Mouse (Mus musculus) limb, embryonic 10.5 days (tissue): ENCODE results near the gene Popdc2. TPM values are rescaled to one million over a fixed set of nuclear protein-coding genes. Genes with fewer than 3 reads are reported as not detected.
A peak's percentile ranks its signal among the peaks of the same experiment; 100 is the strongest.

ENCODE experiments used
- DNase-seq: peaks from one replicate; pipeline ENCODE4 v3.0.0-alpha.2; 2017; ENCODE audit warnings: low spot score
- H3K27ac ChIP-seq: fragments of 300-500 bp; sonication (generic); 2 replicates; pipeline ENCODE4 v1.5.1; 2016; ENCODE audit warnings: mild to moderate bottlenecking
- H3K27me3 ChIP-seq: fragments of 300-500 bp; sonication (generic); 2 replicates; pipeline ENCODE4 v1.6.1; 2016; ENCODE audit warnings: low read depth, mild to moderate bottlenecking; ENCODE audit not compliant: poor library complexity, severe bottlenecking
- H3K36me3 ChIP-seq: fragments of 300-500 bp; sonication (generic); 2 replicates; pipeline ENCODE4 v1.6.1; 2016; ENCODE audit warnings: mild to moderate bottlenecking, moderate library complexity
- H3K4me1 ChIP-seq: fragments of 300-500 bp; sonication (generic); 2 replicates; pipeline ENCODE4 v1.6.1; 2016
- H3K4me3 ChIP-seq: fragments of 300-500 bp; sonication (generic); 2 replicates; pipeline ENCODE4 v1.5.1; 2016; ENCODE audit warnings: mild to moderate bottlenecking, moderate library complexity
- H3K9me3 ChIP-seq: fragments of 300-500 bp; sonication (generic); replicated peaks from 2 replicates; pipeline ENCODE4 v1.6.1; 2016; ENCODE audit warnings: mild to moderate bottlenecking
- WGBS: fragments of 180-500 bp; shearing (Covaris S2); methylation state at CpG from one replicate; pipeline ENCODE4 v1.1.7; 2016; 5-methylcytosine and 5-hydroxymethylcytosine counted together
- polyA plus RNA-seq: library from polyadenylated mRNA; unstranded; fragments of >200 nt; fragmentation: Nextera tagmentation; extraction: Ambion mirVana; gene quantifications from 2 replicates; pipeline ENCODE4 v1.2.1, GENCODE M21; 2016

Popdc2 gene
- polyA plus RNA-seq, 1 experiment from 2014 or later: 1.3 TPM

DNA sequence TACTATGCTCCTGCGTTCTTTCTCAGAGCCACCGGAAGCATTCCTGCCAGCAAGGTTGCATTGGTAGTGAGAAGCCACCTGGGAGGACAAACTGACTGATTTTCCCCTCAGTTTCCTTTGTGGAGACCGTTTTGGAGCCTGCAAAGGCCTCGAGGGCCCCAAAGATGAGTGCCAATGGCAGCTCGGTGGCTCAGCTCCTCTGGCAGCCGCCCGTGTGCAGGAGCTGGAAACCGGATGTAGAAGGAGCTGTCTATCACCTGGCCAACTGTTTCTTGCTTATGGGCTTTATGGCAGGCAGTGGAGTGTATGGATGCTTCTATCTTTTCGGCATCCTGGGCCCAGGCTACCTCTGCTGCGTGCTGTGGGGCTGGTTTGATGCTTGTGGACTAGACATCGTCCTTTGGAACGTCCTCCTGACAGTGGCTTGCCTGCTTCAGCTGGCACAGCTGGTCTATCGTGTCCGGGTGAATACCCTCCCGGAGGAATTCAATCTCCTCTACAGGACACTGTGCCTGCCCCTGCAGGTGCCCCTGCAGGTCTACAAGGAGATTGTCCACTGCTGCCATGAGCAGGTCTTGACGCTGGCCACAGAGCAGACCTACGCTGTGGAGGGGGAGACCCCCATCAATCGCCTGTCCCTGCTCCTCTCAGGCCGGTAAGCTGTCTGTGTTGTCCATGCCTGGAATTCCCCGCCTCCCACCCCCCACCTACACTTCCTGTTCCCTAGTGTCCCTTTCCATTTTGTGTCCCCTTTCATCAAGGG, 665 bp downstream of the Popdc2 start:
- no peaks in the 10 kb centered on the region for H3K9me3 ChIP-seq
- H3K27ac ChIP-seq: peak overlapping the region; percentile 9
- H3K36me3 ChIP-seq: peaks cover 3% of the 10 kb centered on the region; the same call in 1 of the 2 replicates
- no peak overlapping the region for H3K4me3 ChIP-seq
- no peak for DNase-seq
- peaks cover 16% of the 10 kb centered on the region for H3K4me1 ChIP-seq
- no peaks in the 10 kb centered on the region for H3K27me3 ChIP-seq
- WGBS: 76% methylated on average over 20 of the region's 20 CpGs

DNA sequence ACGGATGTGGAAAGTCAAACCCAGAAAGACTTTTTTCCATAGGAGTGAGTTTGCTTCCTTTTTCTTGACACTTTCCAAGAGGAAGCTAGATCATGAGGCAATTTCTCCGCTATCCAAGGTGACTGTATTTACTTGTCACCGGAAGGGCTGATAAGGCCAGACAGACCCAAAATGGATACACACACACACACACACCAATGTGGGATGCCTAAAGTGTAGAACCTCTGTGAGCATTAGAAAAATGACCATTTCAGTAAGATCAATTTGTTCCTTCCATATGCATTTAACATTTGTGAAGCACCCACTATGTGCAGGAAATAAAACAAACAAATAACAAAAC, 1.2 kb downstream of the Popdc2 start:
- DNase-seq: no peak
- no peaks in the 10 kb centered on the region for H3K36me3 ChIP-seq
- no peaks in the 10 kb centered on the region for H3K27me3 ChIP-seq
- peaks cover 17% of the 10 kb centered on the region for H3K4me1 ChIP-seq
- 71% methylated on average over 3 of the region's 3 CpGs for WGBS
- H3K27ac ChIP-seq: no peak overlapping the region
- H3K9me3 ChIP-seq: no peaks in the 10 kb centered on the region
- no peak overlapping the region for H3K4me3 ChIP-seq

DNA sequence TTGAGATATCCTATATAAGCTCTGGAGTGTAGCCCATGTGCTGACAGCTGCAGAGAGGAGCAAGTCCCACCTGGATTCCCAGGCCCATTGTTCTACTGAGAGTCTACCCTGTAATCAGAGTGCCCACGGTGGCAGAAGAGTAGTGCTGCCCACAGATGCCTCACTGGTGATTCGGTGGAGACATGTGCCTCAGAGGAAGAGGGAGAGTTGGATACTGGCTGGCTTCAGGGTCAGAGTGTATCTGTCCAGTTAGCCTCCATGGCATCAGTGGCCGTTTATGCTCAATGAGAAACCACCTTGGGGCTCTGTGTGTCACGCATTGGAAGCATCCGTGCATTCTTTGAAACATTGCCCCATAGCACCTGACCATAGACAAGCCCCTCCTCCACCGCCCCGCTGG, 1.6 kb downstream of the Popdc2 start:
- Histone ChIP-seq H3K27ac (no peak overlapping the region), H3K27me3 (no peaks in the 10 kb centered on the region), H3K4me3 (no peak overlapping the region), H3K36me3 (no peaks in the 10 kb centered on the region), H3K9me3 (no peaks in the 10 kb centered on the region), H3K4me1 (peaks cover 21% of the 10 kb centered on the region)
- WGBS: 88% methylated on average over 7 of the region's 7 CpGs
- no peak for DNase-seq

DNA sequence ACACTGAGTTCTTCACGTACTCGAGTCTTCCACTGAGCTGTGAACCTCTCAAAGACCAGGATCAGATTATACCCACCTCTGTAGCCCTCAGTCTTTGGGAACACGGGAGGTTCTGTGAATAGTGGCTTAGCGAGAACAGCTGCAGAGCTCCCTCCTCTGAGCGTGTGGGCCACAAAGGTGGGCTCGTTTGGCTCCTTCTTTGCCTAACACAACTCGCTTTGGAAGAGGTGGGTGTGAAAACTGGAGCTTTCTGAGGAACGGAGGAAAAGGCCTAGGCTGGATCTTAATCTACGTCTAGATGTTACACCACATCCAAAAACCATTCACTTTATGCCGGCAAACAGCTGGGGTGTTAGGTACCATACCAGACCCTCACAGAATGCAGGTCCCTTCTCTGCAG, 3.4 kb downstream of the Popdc2 start:
- H3K27ac ChIP-seq: no peak overlapping the region
- no peaks in the 10 kb centered on the region for H3K9me3 ChIP-seq
- H3K27me3 ChIP-seq: no peaks in the 10 kb centered on the region
- DNase-seq: no peak
- H3K4me1 ChIP-seq: peaks cover 28% of the 10 kb centered on the region
- no peak overlapping the region for H3K4me3 ChIP-seq
- no peaks in the 10 kb centered on the region for H3K36me3 ChIP-seq
- WGBS: 88% methylated on average over 10 of the region's 10 CpGs

DNA sequence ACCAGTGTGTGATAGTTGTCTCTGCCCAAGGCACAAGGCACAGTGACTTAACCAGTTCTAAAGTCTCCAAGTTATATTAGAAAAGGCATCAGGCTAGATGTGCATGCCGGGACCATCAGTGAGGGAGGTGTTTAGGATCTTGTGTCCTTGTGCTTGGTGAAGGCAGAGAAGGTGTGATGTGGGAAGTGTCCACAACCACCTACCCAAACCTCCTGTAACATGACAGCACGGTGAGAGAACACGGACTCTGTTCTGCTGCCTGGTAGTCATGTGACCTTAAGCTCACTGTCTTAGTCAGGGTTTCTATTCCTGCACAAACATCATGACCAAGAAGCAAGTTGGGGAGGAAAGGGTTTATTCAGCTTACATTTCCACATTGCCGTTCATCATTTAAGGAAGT, 4.2 kb downstream of the Popdc2 start:
- 93% methylated on average over 4 of the region's 4 CpGs for WGBS
- Histone ChIP-seq H3K4me3 (no peak overlapping the region), H3K27me3 (no peaks in the 10 kb centered on the region), H3K9me3 (no peaks in the 10 kb centered on the region), H3K36me3 (no peaks in the 10 kb centered on the region), H3K4me1 (peaks cover 28% of the 10 kb centered on the region), H3K27ac (no peak overlapping the region)
- DNase-seq: no peak

DNA sequence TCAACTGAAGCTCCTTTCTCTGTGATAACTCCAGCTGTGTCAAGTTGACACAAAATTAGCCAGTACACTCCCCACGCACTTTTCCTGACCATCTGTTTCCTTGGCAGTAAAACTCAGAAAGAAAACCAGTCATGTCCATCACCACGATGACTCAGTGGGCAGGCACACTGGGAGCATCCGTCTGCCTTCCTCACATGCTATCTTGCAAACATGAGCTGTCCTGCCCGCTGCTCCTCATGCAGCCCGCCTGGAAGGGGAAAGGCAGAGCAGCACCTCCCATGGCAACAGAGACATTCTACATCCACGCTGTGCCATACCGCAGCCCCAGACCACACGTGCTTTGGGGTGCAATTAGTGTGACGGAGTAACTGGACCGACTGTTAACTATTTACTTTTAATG, 6.3 kb downstream of the Popdc2 start:
- H3K27ac ChIP-seq: no peak overlapping the region
- H3K36me3 ChIP-seq: no peaks in the 10 kb centered on the region
- no peaks in the 10 kb centered on the region for H3K9me3 ChIP-seq
- no peak for DNase-seq
- no peaks in the 10 kb centered on the region for H3K27me3 ChIP-seq
- WGBS: 62% methylated on average over 10 of the region's 10 CpGs
- peaks cover 12% of the 10 kb centered on the region for H3K4me1 ChIP-seq
- no peak overlapping the region for H3K4me3 ChIP-seq

DNA sequence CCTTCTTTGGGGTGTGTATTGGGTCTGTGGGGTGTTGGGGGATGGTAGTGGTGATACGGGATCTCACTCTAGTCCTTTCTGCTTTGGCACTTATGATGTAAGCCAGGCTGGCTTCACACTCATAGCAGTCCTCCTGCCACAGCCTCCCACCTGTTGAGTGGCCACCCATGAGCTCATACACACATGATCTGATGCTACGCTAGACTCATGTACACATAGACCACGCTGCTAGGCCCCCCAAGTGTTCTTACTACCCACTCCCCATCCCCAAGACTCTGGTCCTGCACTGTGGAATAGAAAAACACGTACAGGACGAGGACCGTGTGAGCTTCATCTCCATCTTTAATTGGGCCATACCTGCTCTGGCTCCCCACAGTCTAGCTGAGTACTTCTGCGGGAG, 7.0 kb downstream of the Popdc2 start:
- Histone ChIP-seq H3K9me3 (no peaks in the 10 kb centered on the region), H3K27me3 (no peaks in the 10 kb centered on the region), H3K36me3 (no peaks in the 10 kb centered on the region), H3K27ac (no peak overlapping the region), H3K4me1 (peaks cover 12% of the 10 kb centered on the region), H3K4me3 (no peak overlapping the region)
- WGBS: 90% methylated on average over 7 of the region's 7 CpGs
- no peak for DNase-seq

DNA sequence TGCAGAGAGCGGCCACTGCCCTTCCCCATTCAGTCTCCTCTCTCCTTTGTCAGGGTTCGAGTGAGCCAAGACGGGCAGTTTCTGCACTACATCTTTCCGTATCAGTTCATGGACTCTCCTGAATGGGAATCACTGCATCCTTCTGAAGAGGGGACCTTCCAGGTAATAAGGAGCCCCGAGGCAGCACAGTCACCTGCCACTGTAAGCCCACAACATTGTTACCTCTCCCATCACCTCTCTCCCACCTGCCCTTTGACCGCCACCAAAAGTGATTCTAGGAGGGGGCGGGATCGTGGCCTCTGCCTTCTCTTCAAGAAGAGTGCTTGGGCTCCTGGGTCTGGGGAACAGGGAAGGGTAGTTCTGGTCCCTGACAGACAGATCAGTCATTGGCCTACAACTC, 7.4 kb downstream of the Popdc2 start:
- 89% methylated on average over 8 of the region's 8 CpGs for WGBS
- no peaks in the 10 kb centered on the region for H3K9me3 ChIP-seq

DNA sequence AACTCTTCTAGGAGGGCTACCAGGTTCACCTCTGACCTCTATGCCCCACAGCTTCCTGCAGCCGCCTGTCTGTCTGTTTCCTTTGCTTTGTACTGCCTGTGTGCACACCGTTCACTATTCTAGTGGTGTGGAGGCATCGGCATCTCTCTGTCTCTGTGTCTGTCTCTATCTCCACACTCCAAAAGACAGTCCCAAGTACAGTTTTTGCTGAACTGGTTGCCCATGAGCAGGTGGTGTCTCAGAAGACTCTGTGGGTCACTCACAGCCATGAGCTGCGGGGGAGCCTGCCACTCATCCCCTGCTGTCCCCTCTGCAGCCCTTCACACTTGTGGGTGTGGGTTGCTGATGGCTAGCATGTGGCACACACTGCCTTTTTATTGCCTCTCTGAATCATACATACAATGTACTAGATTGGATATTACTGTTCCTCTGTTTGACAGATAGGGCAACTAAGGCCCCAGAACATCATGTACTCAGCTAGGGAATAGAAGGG, 8.0 kb downstream of the Popdc2 start:
- H3K27ac ChIP-seq: no peak overlapping the region
- H3K4me1 ChIP-seq: peaks cover 12% of the 10 kb centered on the region
- 80% methylated on average over 4 of the region's 4 CpGs for WGBS
- H3K36me3 ChIP-seq: no peaks in the 10 kb centered on the region
- no peak for DNase-seq
- no peaks in the 10 kb centered on the region for H3K27me3 ChIP-seq
- no peaks in the 10 kb centered on the region for H3K9me3 ChIP-seq
- H3K4me3 ChIP-seq: no peak overlapping the region

More for the DNA sequence above, 7.4 kb downstream of the Popdc2 start:
- Histone ChIP-seq H3K4me3 (no peak overlapping the region), H3K36me3 (no peaks in the 10 kb centered on the region), H3K4me1 (peaks cover 12% of the 10 kb centered on the region), H3K27ac (no peak overlapping the region), H3K27me3 (no peaks in the 10 kb centered on the region)
- DNase-seq: no peak

DNA sequence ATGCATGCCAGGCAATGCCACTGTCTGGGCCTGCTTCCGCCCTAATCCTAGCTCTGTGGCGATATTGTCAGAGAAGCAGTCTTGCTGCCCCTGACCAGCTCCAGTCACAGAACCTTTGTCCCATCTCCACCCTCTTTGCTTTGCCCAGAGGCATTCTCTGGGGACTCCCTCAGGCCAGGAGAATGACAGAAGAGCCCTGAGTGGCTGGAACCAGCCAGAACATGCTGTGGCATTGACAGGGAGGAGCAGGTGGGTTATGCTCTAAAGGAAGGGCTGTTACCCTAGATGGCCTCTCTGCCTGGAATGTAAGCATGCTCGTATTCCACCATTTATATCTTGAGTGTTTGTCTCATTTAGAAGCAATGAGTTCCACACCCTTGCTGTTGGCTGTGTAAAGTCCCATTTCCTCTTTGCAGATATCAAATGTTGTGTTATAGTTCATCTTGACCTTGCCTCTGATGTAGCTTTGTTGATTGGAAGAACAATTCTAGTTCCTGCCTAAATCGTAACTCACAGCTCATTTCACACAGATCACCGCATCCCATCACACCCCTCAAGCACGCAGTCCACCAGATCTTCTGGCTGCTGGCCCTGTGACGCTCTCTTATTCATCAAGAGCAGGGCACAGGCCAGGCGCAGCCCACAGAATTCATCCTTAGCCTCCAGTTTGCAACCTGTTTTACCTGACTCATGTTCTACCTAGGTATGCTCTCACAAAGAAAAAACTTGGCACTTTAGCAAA, 8.8 kb downstream of the Popdc2 start:
- no peaks in the 10 kb centered on the region for H3K9me3 ChIP-seq
- DNase-seq: no peak
- H3K4me1 ChIP-seq: peaks cover 12% of the 10 kb centered on the region
- H3K27ac ChIP-seq: 0 out of 2 replicates have a peak overlapping the region, but pooled peaks have one; percentile 20
- H3K36me3 ChIP-seq: no peaks in the 10 kb centered on the region
- WGBS: 90% methylated on average over 8 of the region's 8 CpGs
- no peak overlapping the region for H3K4me3 ChIP-seq
- H3K27me3 ChIP-seq: no peaks in the 10 kb centered on the region

DNA sequence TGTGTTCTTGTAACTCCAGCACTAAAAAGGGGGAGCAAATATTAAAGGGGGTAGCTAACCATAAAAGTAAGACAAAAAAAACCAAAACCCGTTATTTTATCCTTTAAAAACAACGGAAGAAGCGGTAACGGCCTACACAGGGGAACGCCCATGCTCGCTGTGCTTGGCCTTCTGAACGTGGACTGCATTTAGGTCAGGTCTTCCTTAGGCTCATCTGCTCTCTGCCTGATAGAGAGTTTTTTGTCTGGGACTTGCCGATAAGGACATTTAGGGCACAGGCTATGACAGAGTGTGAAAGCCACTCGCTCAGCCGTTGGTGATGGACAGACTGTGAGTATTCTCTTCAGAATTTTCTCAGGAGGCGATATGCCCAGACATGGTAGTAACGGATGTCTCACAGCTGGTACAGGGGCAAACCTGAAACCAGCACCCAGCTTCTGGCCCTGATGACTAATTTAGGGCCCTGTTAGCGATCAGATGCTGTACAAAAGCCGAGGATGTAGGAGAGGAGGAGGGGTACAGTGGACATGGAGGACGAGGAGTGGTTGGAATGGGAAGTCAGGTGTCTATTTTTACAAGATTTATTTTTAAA, 9.8 kb downstream of the Popdc2 start:
- no peak overlapping the region for H3K4me3 ChIP-seq
- WGBS: 90% methylated on average over 15 of the region's 15 CpGs
- H3K36me3 ChIP-seq: no peaks in the 10 kb centered on the region
- H3K27me3 ChIP-seq: no peaks in the 10 kb centered on the region
- H3K27ac ChIP-seq: no peak overlapping the region
- H3K9me3 ChIP-seq: no peaks in the 10 kb centered on the region
- DNase-seq: no peak
- peaks cover 21% of the 10 kb centered on the region for H3K4me1 ChIP-seq

DNA sequence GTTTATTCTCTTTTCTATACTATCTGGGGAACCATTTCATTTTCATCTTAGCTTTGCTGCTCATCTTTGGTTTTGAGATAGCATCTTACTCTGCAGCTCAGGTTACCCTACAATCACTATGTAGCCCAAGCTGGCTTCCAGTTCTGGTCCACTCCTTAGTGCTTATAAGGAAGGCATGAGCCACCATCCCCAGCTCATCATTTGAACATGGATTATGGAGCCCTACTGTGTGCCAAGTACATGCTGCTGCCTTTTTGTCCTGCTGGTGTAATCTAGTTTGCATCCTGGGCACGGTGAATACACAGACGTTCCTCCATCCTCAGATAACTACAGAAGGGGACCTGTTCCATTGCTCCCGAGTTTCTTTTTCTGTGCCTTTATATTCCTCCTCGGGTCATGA, 10.9 kb downstream of the Popdc2 start:
- H3K9me3 ChIP-seq: no peaks in the 10 kb centered on the region
- no peak overlapping the region for H3K4me3 ChIP-seq
- no peaks in the 10 kb centered on the region for H3K27me3 ChIP-seq
- no peak for DNase-seq
- WGBS: 90% methylated on average over 4 of the region's 4 CpGs
- H3K36me3 ChIP-seq: no peaks in the 10 kb centered on the region
- peaks cover 24% of the 10 kb centered on the region for H3K4me1 ChIP-seq
- no peak overlapping the region for H3K27ac ChIP-seq

DNA sequence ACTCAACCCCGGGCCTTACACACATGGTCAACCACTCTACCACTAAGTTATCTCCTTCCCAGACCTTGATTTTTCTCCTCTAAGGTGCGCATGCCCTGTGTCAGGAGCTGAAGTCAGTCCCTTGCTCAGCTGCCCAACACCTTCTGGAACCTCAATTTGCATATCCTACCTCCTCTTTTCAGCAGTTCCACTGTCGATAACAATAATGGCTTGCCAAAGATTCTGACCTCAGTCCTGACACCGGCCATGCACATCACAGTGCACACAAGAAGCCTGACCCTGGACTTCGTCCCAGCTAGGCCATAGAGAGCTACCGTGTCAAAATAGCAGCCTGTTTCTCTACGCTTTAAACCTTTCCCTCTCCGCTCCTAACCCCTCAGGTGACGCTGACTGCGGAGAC, 11.4 kb downstream of the Popdc2 start:
- no peak overlapping the region for H3K27ac ChIP-seq
- H3K4me3 ChIP-seq: no peak overlapping the region
- peaks cover 22% of the 10 kb centered on the region for H3K4me1 ChIP-seq
- DNase-seq: no peak
- H3K9me3 ChIP-seq: no peaks in the 10 kb centered on the region
- 86% methylated on average over 10 of the region's 10 CpGs for WGBS
- H3K36me3 ChIP-seq: no peaks in the 10 kb centered on the region
- H3K27me3 ChIP-seq: no peaks in the 10 kb centered on the region
